Comparison of ENCODE assay signal across 24 mouse cellular contexts in genomic region chr4:82886148-82886547, GRCm38 (mm10). TPM values are rescaled to one million over a fixed set of nuclear protein-coding genes. Genes with fewer than 3 reads are reported as not detected.
"Had no signal": no experiment of that assay in that cellular context is flagged by ENCODE, and none has a peak within 500 bp of the region (broad histone marks: within the 10 kb centered on the region; RNA-seq: fewer than 3 reads in every experiment).

No protein-coding gene starts in this region.

- H3K9me3 ChIP-seq: neural tube, embryonic 13.5 days; neural tube, embryonic 15.5 days; stomach, embryonic 15.5 days had no signal

- H3K36me3 ChIP-seq: neural tube, embryonic 13.5 days; neural tube, embryonic 15.5 days; stomach, embryonic 15.5 days had no signal

- H3K4me2 ChIP-seq: neural tube, embryonic 13.5 days; neural tube, embryonic 15.5 days; stomach, embryonic 15.5 days had no signal

- H3K27me3 ChIP-seq: neural tube, embryonic 13.5 days; neural tube, embryonic 15.5 days; stomach, embryonic 15.5 days had no signal

- H3K9ac ChIP-seq: neural tube, embryonic 13.5 days; neural tube, embryonic 15.5 days; stomach, embryonic 15.5 days had no signal

- DNase-seq: retina, postnatal 1 day; right cerebral cortex, adult 18-20 months; right cerebral cortex, postnatal 14 days; right cerebral cortex, postnatal 25 days; right cerebral cortex, postnatal 4 days; spleen, adult 18-20 months; thymus, adult 18-20 months; thymus, adult 2 months; thymus, postnatal 14 days; thymus, postnatal 25 days; thymus, postnatal 36 days; thymus, postnatal 4 days had no signal

- H3K4me3 ChIP-seq: neural tube, embryonic 13.5 days; neural tube, embryonic 15.5 days; stomach, embryonic 15.5 days had no signal

- H3K27ac ChIP-seq: neural tube, embryonic 13.5 days; neural tube, embryonic 15.5 days; stomach, embryonic 15.5 days; stomach, postnatal 0 days had no signal

RNA-seq across cellular contexts. Expression of gene Cer1, which starts 1.2 kb away (rescaled TPM):
- total RNA-seq: neutrophil, adult 5-6 weeks had no signal
- polyA plus RNA-seq: neural tube, embryonic 14.5 days; small intestine, adult 2 months; spleen, adult 2 months; stomach, embryonic 14.5 days; testis, adult 2 months; thymus, adult 2 months; thymus, postnatal 0 days; urinary bladder, adult 2 months had no signal
